Mouse (Mus musculus): ENCODE measurements around the gene Hoxd3. TPM values are rescaled to one million over a fixed set of nuclear protein-coding genes. Genes with fewer than 3 reads are reported as not detected.

Gene Hoxd3
- polyA plus RNA-seq (2012; fragmentation: generic; extraction: Trizol): not detected

DNA sequence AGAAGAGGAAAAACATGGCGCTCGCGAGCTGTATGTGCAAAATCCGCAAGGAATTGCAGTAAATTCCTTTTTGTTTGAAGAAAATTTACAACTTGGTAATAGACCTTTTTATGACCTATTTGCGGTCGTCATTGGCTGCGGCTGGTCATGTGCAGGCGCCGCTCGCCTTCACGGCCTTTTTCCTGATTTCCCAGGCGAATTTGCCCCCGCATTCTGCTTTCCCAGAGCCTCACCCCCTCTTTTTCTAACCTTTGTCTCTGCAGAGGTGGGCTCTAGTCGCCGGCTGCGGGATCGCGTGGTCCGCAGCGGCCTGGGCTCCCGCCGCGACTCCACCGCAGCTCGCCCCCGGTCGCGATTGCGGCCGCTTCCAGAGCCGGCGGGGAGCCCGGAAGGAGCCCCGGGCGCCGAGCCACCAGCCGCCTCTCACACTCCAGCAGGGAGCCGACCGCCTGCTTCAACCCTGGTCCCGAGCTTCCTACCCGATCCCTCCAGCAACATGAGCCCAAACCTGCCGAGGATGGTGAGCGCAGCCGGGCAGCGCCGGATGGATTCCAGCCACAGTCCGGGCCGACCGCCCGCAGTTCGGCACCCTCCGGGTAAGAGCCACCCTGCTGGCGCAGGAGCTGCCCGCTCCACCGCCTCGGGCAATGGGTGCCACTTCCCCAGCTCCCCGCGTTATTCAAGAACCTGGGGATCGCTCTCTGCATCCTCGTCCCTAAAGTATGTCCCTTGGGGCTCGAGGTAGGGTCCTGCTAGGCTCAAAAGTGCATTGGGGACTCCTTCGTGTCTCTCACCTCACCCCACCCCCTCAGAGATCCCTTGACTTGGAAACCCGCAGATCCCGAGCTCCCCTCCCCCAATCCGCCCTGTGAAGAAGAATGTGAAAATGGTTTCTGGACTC, at the start of gene Hoxd3, which contains the start of gene Hoxd4:
Gene Hoxd3, plus strand, starts transcription at position 207 of the 901 bp plus-strand sequence.
Gene Hoxd4, plus strand, starts transcription at position 209 of the 901 bp plus-strand sequence.

DNA sequence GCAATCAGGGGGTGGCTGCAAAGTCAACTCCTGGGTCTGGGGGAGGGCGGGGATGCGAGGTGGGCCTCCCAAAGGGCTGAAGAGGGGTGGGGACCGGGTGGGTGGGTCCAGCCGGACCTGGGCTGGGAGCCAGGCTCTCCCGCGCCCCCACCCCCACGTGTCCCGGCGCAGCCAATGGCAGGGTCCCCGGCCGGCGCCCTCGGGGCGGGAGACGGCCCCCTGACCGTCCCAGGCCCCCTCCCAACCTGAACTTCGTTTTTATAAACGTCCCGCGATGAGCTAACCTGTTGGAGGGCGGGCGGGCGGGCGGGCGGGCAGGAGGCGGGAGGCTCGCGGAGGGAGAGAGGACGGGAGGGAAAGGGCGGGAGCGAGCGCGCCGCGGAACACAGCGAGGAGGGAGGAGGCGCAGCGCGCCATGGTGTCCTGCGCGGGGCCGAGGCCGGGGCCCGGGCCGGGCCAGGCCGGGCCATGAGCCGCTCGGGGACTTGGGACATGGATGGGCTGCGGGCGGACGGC, 43.8 kb upstream of the Hoxd3 start, which contains the start of gene Hoxd13:
Gene Hoxd13, plus strand, starts transcription at position 469 of the 516 bp plus-strand sequence.

DNA sequence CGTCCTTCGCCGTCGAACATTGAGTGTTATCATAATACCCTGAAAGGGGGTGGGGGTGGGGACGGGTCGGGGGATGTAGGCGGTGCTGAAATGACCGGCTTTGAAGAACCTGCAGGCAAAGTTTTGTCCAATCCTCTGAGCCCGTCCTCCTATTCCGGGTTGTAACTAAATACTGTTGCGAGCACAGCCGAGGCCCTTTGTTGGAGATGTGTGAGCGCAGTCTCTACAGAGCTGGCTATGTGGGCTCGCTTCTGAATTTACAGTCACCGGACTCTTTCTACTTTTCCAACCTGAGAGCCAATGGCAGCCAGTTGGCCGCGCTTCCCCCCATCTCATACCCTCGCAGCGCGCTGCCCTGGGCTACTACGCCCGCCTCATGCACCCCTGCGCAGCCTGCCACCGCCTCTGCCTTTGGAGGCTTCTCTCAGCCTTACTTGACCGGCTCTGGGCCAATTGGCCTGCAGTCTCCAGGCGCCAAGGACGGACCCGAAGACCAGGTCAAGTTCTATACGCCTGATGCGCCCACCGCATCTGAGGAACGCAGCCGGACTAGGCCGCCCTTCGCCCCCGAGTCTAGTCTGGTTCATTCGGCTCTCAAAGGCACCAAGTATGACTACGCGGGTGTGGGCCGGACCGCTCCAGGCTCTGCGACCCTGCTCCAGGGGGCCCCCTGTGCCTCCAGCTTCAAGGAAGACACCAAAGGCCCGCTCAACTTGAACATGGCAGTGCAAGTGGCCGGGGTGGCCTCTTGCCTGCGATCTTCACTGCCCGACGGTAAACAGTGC, 36.7 kb upstream of the Hoxd3 start, which contains the start of gene Hoxd12:
Gene Hoxd12, plus strand, starts transcription at position 133 of the 785 bp plus-strand sequence.

DNA sequence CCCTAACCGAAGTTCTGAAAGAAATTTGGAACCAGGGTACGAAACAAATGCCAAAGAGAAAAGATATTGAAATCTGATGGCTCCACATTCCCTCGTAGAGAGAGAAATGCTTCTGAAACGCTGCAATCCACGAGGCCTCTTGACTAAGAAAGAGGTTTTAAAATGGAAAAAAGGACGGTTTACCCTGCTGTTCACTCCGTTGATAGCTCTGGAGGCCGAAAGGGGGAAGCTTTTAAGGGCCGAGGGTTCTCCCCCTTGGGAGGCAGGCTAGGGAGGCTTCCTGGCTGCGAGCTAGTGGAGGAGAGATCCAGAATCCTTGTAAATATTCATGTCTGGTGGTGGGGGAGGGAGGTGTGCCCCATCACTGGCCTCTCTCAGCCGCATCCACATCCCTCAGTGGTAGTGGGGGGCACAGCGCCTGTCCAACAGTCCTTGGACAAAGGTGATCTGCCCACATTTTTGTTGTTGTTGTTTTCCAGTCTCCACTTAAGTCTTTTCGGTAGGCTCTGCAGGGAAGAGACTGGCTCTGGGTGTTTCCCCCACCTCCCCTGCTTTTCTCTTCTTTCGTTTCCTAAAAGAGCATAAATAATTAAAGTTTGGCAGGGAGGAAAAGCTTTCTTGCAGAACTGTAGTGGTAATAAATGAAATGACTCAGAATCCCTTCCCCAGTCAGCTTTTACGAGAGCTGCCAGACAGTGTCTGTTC, 32.7 kb upstream of the Hoxd3 start, which contains the start of gene Hoxd11:
Gene Hoxd11, plus strand, starts transcription at position 667 of the 705 bp plus-strand sequence.

DNA sequence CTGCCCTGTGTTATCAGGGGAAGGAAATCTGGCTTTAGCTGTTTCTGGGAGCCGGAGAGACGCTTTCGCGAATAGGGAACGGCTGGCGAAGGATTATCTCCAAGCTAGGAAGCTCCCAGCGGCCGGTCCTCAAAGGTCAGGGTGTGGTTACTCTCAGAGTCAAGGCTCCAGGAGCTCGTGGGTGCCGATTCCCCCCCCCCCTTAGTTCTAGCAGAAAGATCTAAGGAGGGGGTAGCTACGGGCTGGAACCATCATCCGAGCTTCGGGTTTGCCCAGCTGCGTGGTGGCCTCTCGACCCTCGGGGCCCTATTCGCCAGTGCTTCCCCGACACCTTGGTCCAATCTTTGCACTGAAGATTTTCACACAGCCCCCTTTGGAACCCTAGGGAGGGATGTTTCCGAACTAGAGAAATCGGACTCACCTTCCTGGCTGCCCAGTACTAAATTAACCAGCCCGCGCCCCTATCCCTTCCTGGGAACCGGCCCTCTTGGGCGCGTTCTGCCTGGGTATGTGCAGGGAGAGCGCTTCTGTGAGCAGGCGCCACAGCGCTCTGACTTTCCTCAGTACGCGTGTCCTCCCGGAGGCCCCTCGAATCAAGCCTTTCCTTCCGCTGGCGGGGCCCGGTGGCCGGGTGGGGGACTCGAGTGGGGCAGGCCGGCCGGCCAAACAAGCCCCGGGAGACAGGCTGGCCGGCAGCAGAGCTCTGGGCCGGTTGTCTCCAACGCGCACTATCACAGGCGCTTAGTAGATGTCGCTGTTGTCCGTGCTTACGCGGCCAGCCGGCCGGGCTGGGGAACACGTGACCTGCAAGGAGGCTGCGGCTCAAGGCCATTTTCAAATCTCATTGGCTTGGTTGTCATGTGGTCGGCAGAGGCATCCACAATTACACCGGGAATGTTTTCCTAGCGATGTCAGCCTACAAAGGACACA, 20.4 kb upstream of the Hoxd3 start, which contains the start of gene Hoxd10:
Gene Hoxd10, plus strand, starts transcription at position 903 of the 930 bp plus-strand sequence.

DNA sequence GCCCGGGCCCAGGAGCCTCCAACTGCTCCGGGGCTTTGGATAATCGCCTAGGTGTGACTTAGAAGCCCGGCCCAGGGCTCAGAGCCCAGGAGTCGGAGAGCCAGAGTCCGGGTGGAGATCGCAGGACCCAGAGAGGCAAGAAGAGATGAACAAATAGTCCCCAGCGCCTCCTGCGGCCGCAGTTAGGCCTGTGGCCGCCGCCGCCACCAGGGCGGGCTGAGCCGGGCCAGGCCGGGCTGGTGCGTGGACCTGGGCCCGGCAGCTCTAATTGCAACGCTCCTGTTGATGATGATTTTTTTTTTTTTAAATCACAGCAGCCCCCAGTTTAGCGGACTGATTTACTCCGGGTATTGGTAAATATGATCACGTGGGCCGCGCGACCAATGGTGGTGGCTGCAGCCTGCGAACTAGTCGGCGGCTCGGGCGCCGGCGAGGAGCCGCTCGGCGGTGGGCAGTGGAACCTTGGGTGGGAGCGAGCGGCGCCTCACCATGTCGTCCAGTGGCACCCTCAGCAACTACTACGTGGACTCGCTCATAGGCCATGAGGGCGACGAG, 14.1 kb upstream of the Hoxd3 start, which contains the start of gene Hoxd9:
Gene Hoxd9, plus strand, starts transcription at position 161 of the 555 bp plus-strand sequence.

DNA sequence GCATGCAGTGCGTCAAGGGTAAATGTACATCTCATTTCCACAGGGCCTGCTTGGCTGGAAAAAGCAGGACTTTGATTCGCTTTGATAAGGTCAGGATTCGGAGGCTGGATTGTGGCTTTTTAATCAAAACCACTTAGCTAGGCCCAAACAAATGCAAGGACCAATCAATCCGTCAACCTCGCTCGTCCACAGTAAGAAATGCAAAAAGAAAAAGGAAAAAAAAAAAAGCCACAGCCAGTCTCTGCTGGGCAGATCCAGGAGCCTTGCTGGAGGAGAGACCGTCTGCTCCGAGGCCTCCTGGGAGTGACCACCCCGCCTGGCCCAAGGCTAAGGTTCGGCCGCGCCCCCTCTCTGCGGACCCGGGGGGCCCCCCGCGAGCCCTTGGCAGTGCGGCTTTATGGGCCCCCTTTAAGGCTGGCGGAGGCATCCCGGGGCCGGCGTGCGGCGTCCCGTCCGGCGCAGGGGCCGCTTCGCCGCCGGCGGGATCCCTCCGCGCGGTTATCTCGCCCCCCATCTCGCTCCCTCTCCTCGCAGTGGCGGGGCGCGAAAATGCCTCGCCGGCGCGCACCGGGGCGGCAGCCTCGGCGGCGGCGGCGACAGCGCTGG, 7.2 kb upstream of the Hoxd3 start, which contains the start of gene Hoxd8:
Gene Hoxd8, plus strand, starts transcription at position 223 of the 606 bp plus-strand sequence.

DNA sequence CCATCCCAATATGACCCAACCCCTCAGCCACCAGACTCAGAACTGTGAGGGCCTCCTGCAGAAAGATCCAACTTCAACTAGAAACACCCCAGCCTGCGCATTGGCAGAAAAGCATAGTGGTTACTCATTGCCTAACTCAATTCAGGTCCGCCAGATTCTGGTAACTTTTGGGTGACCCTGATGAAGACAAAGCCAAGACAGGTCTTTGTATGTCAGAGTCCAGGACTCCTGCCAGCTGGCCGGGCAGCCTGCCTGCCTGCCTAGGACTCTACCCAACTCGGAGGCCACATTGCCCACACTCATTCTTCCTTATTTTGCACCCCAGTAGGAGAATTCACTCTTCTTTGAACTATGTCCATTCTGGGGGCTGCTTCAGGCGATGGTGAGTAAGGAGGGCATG, 14.8 kb downstream of the Hoxd3 start, which contains the start of gene Gm28230:
Gene Gm28230, plus strand, starts transcription at position 178 of the 400 bp plus-strand sequence.

DNA sequence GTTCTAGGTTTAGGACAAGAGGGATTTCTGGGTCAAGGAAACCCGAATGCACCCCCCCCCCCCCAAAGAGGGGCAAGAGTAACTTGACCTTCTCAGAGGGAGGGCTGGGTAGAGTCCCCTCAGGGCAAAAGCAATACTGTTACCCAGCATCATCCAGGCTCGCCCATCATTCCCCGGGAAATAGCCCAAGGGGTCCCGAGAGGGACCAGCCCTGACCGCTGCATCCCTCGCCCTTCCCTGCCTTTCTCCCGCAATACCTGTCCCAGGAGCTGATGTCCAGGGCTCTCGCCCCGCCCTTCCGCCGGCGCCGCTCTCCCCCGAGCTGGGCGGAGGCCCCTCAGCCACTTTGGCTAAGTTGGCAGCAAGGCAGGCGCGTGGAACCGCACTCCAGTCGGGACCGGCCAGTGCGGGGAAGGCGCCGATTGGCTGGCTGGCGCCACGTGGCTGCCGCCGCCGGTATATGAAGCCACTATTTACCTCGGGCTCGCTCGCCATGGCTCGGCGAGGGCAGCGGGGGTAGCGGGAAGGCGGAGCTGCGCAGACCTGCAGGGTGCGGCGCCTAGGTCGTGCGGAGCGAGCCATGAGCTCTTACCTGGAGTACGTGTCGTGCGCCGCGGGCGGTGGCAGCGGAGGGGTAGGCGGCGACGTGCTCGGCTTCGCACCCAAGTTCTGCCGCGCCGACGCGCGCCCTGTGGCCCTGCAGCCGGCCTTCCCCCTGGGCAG, 51.0 kb downstream of the Hoxd3 start, which contains the start of gene Hoxd1:
Gene Hoxd1, plus strand, starts transcription at position 459 of the 723 bp plus-strand sequence.

Other genes with a start within 250 kb of the Hoxd3 start
- 1 to 10 TPM in 1 of 2 experiments, under 1 TPM in 1; 0.34 to 2.5 TPM for gene Lnpk, start 132.5 kb upstream of the Hoxd3 start, polyA plus RNA-seq (2012; fragmentation: generic; extraction: Trizol)
- gene Evx2, start 52.4 kb upstream of the Hoxd3 start, polyA plus RNA-seq (2012; fragmentation: generic; extraction: Trizol): not detected
- gene Hoxd13, start 43.6 kb upstream of the Hoxd3 start, polyA plus RNA-seq (2012; fragmentation: generic; extraction: Trizol): not detected
- gene Hoxd12, start 36.9 kb upstream of the Hoxd3 start, polyA plus RNA-seq (2012; fragmentation: generic; extraction: Trizol): not detected
- gene Hoxd11, start 32.4 kb upstream of the Hoxd3 start, polyA plus RNA-seq (2012; fragmentation: generic; extraction: Trizol): not detected
- not detected for gene Hoxd10, start 20.0 kb upstream of the Hoxd3 start, polyA plus RNA-seq (2012; fragmentation: generic; extraction: Trizol)
- not detected for gene Hoxd9, start 14.2 kb upstream of the Hoxd3 start, polyA plus RNA-seq (2012; fragmentation: generic; extraction: Trizol)
- not detected for gene Hoxd8, start 7.3 kb upstream of the Hoxd3 start, polyA plus RNA-seq (2012; fragmentation: generic; extraction: Trizol)
- not detected for gene Hoxd4, start within 50 bp of the Hoxd3 start, polyA plus RNA-seq (2012; fragmentation: generic; extraction: Trizol)
- gene Gm28230, start 14.8 kb downstream of the Hoxd3 start, polyA plus RNA-seq (2012; fragmentation: generic; extraction: Trizol): not detected
- not detected for gene Hoxd1, start 51.1 kb downstream of the Hoxd3 start, polyA plus RNA-seq (2012; fragmentation: generic; extraction: Trizol)
- gene Mtx2, start 113.9 kb downstream of the Hoxd3 start, polyA plus RNA-seq (2012; fragmentation: generic; extraction: Trizol): 10 to 100 TPM in 1 of 2 experiments, 1 to 10 TPM in 1; 1.9 to 26.6 TPM